Mouse (Mus musculus) erythroblast, embryonic 14.5 days (primary cell): Measurements from ENCODE around the gene Zglp1.

Experiments used
- GATA1 ChIP-seq: IDR thresholded peaks from 2 replicates; pipeline ENCODE4 v1.6.1; 2012; ENCODE audit warnings: low read length, inconsistent platforms, mixed read lengths
- TAL1 ChIP-seq: IDR thresholded peaks from 3 replicates; pipeline ENCODE4 v1.6.1; 2012; ENCODE audit warnings: low read length, inconsistent platforms, mixed read lengths

DNA sequence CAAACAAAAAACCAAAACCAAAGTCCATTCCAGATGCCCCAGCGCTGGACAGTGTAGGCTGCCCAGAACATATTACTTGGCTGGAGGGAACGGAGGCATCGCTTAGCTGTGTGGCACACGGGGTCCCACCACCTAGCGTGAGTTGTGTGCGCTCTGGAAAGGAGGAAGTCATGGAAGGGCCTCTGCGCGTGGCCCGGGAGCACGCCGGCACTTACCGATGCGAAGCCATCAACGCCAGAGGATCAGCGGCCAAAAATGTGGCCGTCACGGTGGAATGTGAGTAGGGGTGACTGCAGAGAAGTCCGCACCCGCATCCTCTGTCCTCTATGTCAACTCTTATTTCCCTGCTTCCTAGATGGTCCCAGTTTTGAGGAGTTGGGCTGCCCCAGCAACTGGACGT, 30.7 kb downstream of the Zglp1 start:
- TF ChIP-seq GATA1 (no peak), TAL1 (no peak)
